Mouse (Mus musculus): ENCODE data around the gene Ttc25.

- no peak for TF ChIP-seq CTCF (IDR thresholded peaks at IDR 0.05; ENCODE audit: control insufficient read depth, insufficient read depth, insufficient read length)
- no peak for TF ChIP-seq MAX (IDR thresholded peaks at IDR 0.05)
- no peak for TF ChIP-seq CEBPB (IDR thresholded peaks at IDR 0.05; ENCODE audit: low read depth)
Observed at GRCm38 (mm10) chr11:100540966-100541365, 4.4 kb upstream of the Ttc25 start.

All from C2C12 (cell line).